Mouse (Mus musculus) erythroblast, embryonic 14.5 days (primary cell): ENCODE results near the gene Lrrc3b. TPM values are rescaled to one million over a fixed set of nuclear protein-coding genes. Genes with fewer than 3 reads are reported as not detected.

Experiments used
- H3K27me3 ChIP-seq: 2 replicates; pipeline ENCODE4 v1.6.1; 2012; ENCODE audit warnings: inconsistent platforms; ENCODE audit not compliant: control insufficient read depth
- H3K36me3 ChIP-seq: 2 replicates; pipeline ENCODE4 v1.6.1; 2012; ENCODE audit warnings: mild to moderate bottlenecking, inconsistent platforms; ENCODE audit not compliant: control insufficient read depth
- H3K4me1 ChIP-seq: 2 replicates; pipeline ENCODE4 v1.6.1; 2012; ENCODE audit warnings: inconsistent platforms; ENCODE audit not compliant: control insufficient read depth
- H3K4me3 ChIP-seq: replicated peaks from 2 replicates; pipeline ENCODE3; 2012; ENCODE audit warnings: moderate library complexity, mild to moderate bottlenecking, inconsistent platforms
- H3K9me3 ChIP-seq: 2 replicates; pipeline ENCODE4 v1.6.1; 2012; ENCODE audit warnings: low read length, inconsistent platforms, mixed read lengths; ENCODE audit not compliant: control insufficient read depth
- GATA1 ChIP-seq: IDR thresholded peaks from 2 replicates; pipeline ENCODE4 v1.6.1; 2012; ENCODE audit warnings: low read length, inconsistent platforms, mixed read lengths
- TAL1 ChIP-seq: IDR thresholded peaks from 3 replicates; pipeline ENCODE4 v1.6.1; 2012; ENCODE audit warnings: low read length, inconsistent platforms, mixed read lengths
- polyA plus RNA-seq: library from polyadenylated mRNA; stranded (reverse); fragments of >175 nt; gene quantifications from 2 replicates; pipeline ENCODE4 v1.2.3, GENCODE M21; 2012

Lrrc3b gene
- polyA plus RNA-seq, 1 experiment: not detected

DNA sequence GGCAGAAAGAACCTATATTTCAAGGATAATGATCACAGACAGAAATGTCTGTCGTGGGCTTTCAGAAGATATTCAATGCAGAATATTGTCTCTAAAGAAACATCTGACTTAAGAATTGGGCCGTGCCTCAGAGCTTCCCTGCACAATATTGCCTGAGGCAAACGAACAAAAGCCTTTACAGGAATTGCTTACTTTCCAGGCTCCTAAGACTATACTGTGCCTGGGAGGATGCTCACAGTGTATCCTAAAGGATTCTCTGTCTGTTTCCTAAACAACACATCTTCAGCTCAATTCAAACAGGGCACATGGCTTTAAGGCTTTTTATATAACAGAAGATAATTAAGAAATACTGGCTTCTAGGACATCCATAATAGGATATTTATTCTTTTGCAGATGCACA lies 79.7 kb downstream of the Lrrc3b start:
- H3K9me3 ChIP-seq: no peaks in the 10 kb centered on the region
- H3K4me3 ChIP-seq: no peak overlapping the region
- no peak for TF ChIP-seq GATA1
- no peak for TF ChIP-seq TAL1
- H3K36me3 ChIP-seq: no peaks in the 10 kb centered on the region
- H3K27me3 ChIP-seq: no peaks in the 10 kb centered on the region
- no peaks in the 10 kb centered on the region for H3K4me1 ChIP-seq

DNA sequence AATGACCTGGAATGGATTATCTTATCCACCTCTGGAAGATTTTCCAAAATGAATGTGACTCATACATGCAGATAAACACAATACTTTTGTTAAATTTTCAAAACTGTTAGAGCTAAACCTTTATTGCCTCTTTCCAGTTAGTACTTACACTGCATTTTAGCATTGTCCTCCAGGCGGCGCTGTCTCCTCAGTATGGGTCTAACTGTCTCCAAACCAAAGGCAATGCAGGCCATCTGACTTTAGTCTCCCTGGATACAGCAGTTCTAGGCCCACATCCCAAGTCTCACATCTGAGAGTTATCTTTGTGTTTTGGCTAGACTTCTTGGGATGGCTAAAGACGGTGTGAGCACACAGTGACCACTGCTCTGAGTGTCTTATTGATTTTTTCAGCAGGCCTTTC lies 83.3 kb downstream of the Lrrc3b start:
- TF ChIP-seq TAL1 (no peak), GATA1 (no peak)
- Histone ChIP-seq H3K4me3 (no peak overlapping the region), H3K9me3 (no peaks in the 10 kb centered on the region), H3K27me3 (no peaks in the 10 kb centered on the region), H3K36me3 (no peaks in the 10 kb centered on the region), H3K4me1 (no peaks in the 10 kb centered on the region)

DNA sequence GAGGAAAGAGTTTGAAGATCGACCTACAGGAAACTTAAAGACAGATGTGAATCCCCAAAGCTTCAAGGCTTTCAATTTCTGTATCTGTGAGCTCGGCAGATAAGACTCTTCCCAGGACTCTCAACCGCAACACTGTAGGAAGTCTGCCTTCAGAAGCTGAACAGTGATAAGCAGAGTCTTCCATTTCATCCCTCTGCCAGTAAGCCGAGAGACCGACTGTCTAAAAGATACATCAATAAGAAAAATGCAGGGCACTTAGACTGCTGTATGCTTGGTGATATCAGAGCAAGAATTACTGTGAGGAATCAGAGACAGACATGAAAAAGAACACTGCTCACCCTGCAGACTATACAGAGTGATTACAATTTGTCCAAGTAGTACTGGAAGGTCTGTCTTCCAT lies 84.5 kb downstream of the Lrrc3b start:
- no peaks in the 10 kb centered on the region for H3K27me3 ChIP-seq
- TF ChIP-seq TAL1 (no peak), GATA1 (no peak)
- H3K4me3 ChIP-seq: no peak overlapping the region
- no peaks in the 10 kb centered on the region for H3K4me1 ChIP-seq
- H3K36me3 ChIP-seq: no peaks in the 10 kb centered on the region
- H3K9me3 ChIP-seq: no peaks in the 10 kb centered on the region

DNA sequence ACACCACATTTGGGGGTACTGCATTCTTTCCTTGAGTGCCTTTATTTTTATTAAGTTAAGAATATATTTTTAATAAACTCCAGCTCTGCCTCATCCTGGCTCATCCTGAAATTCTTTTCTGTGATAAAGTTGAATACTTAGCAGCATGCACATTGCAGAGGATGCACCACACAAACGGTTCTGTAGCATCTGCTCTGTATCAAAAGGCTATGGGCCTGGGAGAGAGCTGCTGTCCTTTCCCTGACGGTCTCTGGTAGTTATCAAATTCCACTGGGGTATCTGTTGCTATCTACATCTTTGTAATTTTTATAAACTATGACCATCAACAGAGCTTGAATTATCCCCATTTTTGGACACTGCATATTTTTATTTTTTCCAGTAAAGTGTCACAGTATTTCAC lies 105.7 kb downstream of the Lrrc3b start:
- H3K9me3 ChIP-seq: no peaks in the 10 kb centered on the region
- no peaks in the 10 kb centered on the region for H3K36me3 ChIP-seq
- TF ChIP-seq TAL1 (no peak), GATA1 (no peak)
- no peaks in the 10 kb centered on the region for H3K4me1 ChIP-seq
- no peak overlapping the region for H3K4me3 ChIP-seq
- H3K27me3 ChIP-seq: no peaks in the 10 kb centered on the region

DNA sequence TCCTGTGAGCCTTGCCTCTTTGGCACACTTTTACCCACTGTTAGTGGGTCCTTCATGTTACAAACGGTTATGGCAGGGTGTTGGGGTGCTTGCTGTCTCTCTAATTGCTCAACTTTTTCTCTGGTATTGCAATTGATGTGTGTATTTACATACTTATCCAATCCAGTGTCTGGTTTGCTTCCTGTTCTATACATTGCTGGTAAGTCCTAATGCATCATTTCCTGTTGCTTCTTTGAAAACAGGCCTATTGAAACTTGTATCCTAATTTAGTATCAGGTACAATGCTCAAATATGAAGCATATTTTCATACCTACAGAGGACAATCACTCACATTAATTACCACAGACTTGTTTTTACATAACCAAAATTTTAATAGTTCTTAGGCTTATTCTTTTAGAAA lies 107.4 kb downstream of the Lrrc3b start:
- Histone ChIP-seq H3K4me1 (no peaks in the 10 kb centered on the region), H3K4me3 (no peak overlapping the region), H3K9me3 (no peaks in the 10 kb centered on the region), H3K27me3 (no peaks in the 10 kb centered on the region), H3K36me3 (no peaks in the 10 kb centered on the region)
- no peak for TF ChIP-seq GATA1
- no peak for TF ChIP-seq TAL1

DNA sequence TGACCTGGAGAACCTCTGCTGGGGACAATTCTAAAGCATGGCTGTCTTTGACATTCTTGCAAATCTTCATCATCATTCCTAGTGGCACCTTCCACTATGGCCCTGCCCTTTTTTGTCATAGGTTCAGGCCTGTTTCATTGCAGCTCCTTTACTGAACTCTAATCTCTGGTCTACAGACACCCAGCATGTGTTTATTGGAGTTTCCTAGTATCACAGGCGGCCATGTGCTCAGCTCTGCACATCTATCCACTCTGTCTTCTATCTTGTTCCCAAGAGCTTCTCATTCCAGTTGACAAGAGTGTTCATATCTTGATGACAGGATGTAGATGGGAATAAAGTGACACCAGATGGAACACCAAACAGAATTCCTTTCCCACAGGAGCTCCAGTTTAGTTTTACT lies 108.6 kb downstream of the Lrrc3b start:
- Histone ChIP-seq H3K4me1 (no peaks in the 10 kb centered on the region), H3K36me3 (no peaks in the 10 kb centered on the region), H3K27me3 (no peaks in the 10 kb centered on the region), H3K9me3 (no peaks in the 10 kb centered on the region), H3K4me3 (no peak overlapping the region)
- TF ChIP-seq GATA1 (no peak), TAL1 (no peak)

DNA sequence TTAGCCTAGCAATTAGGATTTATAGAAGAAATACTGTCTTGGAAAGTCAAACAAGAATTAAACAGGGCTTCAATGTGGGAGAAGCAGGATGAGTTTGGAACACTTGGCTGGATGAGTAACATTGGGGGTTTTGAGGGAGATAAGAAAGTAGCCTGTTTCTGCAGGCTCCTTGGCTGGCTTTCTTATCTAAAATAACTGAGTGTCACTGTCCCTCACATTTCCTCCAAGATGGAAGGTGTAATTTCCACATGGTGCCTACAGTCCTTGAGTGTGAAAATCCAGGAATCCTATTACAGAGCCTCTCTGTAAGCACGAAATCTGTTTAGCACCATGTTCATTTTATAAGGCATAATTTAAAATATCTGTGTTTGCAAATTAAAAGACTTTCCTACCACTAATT lies 112.9 kb downstream of the Lrrc3b start:
- Histone ChIP-seq H3K4me3 (no peak overlapping the region), H3K9me3 (no peaks in the 10 kb centered on the region), H3K4me1 (no peaks in the 10 kb centered on the region), H3K36me3 (no peaks in the 10 kb centered on the region), H3K27me3 (no peaks in the 10 kb centered on the region)
- TF ChIP-seq TAL1 (no peak), GATA1 (no peak)

DNA sequence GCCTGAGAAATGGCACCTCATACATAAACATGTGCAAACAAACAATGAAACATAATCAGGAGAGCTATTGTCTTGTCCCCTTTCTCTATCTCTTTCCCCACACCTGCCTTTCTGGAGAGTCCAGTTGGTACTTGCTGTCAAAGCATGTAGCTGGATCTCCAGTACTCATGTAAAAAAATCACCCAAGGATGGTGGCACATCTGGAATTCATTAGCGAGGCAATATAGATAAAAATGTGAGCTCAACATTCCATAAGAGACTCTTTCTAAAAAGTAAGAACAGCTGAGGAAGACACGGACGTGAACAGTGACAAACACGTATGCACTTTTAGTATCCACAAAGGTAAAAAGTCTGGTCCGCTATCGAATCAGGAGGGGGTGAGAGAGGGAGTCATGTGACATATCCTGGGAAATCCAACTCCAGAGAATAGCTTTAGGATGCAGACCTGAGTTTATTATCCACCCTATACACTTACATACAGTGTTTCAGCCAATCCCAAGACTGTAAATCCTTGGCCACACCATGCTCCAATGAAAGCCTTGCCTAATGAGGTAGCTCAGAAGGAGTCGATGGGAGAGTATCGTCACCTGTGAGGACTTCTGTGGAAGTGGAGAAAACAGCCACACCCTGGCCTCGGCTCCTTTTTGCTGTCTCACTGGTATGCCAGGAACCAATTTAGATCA lies 116.2 kb downstream of the Lrrc3b start:
- no peak overlapping the region for H3K4me3 ChIP-seq
- no peaks in the 10 kb centered on the region for H3K4me1 ChIP-seq
- TF ChIP-seq GATA1 (no peak), TAL1 (no peak)
- H3K9me3 ChIP-seq: no peaks in the 10 kb centered on the region
- H3K27me3 ChIP-seq: no peaks in the 10 kb centered on the region
- no peaks in the 10 kb centered on the region for H3K36me3 ChIP-seq

DNA sequence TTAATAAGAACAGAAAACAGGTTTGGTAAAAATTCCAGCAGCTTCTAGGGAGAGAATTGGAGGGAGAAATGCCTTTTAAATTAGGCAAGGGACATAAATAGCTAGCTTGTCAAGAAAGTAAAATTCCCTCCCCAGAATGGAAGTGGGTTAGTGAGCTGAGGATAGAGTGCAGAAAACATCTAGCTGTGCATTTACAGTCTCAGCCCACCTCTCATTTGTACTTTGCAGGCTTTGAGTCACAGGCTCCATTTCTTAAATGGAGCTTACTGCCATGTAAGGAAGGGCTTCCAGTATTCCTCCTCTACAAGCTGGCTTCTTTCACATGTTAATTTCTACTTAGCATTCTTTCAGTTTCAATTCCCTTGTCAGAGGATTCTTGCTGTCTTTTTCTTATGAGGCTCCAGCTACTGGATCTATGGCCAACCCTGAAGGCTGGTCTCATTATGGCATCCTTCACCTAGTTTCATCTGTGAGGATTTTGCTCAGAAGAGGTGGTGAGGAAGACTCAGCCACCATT lies 119.3 kb downstream of the Lrrc3b start:
- Histone ChIP-seq H3K27me3 (no peaks in the 10 kb centered on the region), H3K4me1 (no peaks in the 10 kb centered on the region), H3K36me3 (no peaks in the 10 kb centered on the region), H3K4me3 (no peak overlapping the region), H3K9me3 (no peaks in the 10 kb centered on the region)
- TF ChIP-seq GATA1 (no peak), TAL1 (no peak)

DNA sequence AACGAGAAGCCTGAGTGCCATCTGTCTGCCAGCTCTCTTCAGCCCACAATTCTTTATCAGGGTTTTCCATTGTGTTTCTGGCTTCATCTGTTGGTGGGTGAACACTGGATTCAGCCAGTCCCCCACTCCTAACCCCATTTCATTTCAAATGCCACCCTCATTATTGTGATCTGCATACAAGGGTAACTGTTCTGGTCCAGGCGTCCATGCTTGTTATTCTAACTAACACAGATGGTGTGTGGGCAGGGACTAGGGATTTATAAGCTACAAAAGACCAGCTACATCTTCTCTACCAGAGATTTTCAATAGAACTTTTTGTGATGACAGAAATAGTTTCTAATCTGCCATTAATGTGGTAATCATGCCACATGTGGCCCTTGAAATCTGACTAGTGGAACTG lies 130.2 kb downstream of the Lrrc3b start:
- H3K27me3 ChIP-seq: no peaks in the 10 kb centered on the region
- H3K4me1 ChIP-seq: no peaks in the 10 kb centered on the region
- TF ChIP-seq GATA1: no peak
- TF ChIP-seq TAL1: no peak
- H3K4me3 ChIP-seq: no peak overlapping the region
- no peaks in the 10 kb centered on the region for H3K36me3 ChIP-seq
- H3K9me3 ChIP-seq: no peaks in the 10 kb centered on the region
